Mouse (Mus musculus) megakaryocyte, embryonic 14.5 days (primary cell): ENCODE results near the gene Aqp3. TPM values are rescaled to one million over a fixed set of nuclear protein-coding genes. Genes with fewer than 3 reads are reported as not detected.

ENCODE experiments used
- H3K27me3 ChIP-seq: replicated peaks from 2 replicates; pipeline ENCODE3; 2012; ENCODE audit warnings: inconsistent platforms
- H3K36me3 ChIP-seq: replicated peaks from 2 replicates; pipeline ENCODE3; 2012; ENCODE audit warnings: low read length, inconsistent platforms, mixed read lengths
- H3K4me1 ChIP-seq: 2 replicates; pipeline ENCODE4 v1.6.1; 2012; ENCODE audit warnings: inconsistent platforms
- H3K4me3 ChIP-seq: replicated peaks from 2 replicates; pipeline ENCODE3; 2012; ENCODE audit warnings: moderate library complexity, mild to moderate bottlenecking, inconsistent platforms
- H3K9me3 ChIP-seq: 2 replicates; pipeline ENCODE4 v1.6.1; 2012; ENCODE audit warnings: inconsistent platforms
- FLI1 ChIP-seq: IDR thresholded peaks from 2 replicates; pipeline ENCODE4 v1.6.1; 2012; ENCODE audit warnings: low read length, inconsistent platforms, mixed read lengths
- GATA1 ChIP-seq: IDR thresholded peaks from 3 replicates; pipeline ENCODE4 v1.6.1; 2012; ENCODE audit warnings: mixed read lengths, low read length, inconsistent platforms, borderline replicate concordance
- polyA plus RNA-seq: library from polyadenylated mRNA; stranded (reverse); fragments of >175 nt; gene quantifications from 2 replicates; pipeline ENCODE4 v1.2.3, GENCODE M21; 2012; ENCODE audit warnings: low replicate concordance; ENCODE audit not compliant: insufficient read depth

The Aqp3 gene
- polyA plus RNA-seq, 1 experiment = not detected

- TF ChIP-seq GATA1 (no peak), FLI1 (no peak)
- Histone ChIP-seq H3K4me3 (no peak overlapping the region), H3K9me3 (0 out of 2 replicates have a peak, but pooled peaks cover 3% of the 10 kb centered on the region), H3K4me1 (peaks cover 11% of the 10 kb centered on the region), H3K27me3 (peaks cover 23% of the 10 kb centered on the region), H3K36me3 (no peaks in the 10 kb centered on the region)
Observed at GRCm38 (mm10) chr4:41107440-41107839, 9.5 kb upstream of the Aqp3 start.

- TF ChIP-seq GATA1 (no peak), FLI1 (no peak)
- H3K4me3 ChIP-seq = no peak overlapping the region
- H3K9me3 ChIP-seq = 0 out of 2 replicates have a peak, but pooled peaks cover 3% of the 10 kb centered on the region
- H3K27me3 ChIP-seq = peaks cover 53% of the 10 kb centered on the region
- H3K36me3 ChIP-seq = no peaks in the 10 kb centered on the region
- peaks cover 12% of the 10 kb centered on the region for H3K4me1 ChIP-seq
Observed at GRCm38 (mm10) chr4:41102901-41103300, 4.9 kb upstream of the Aqp3 start.

- Histone ChIP-seq H3K27me3 (peaks cover 65% of the 10 kb centered on the region), H3K9me3 (0 out of 2 replicates have a peak, but pooled peaks cover 3% of the 10 kb centered on the region), H3K4me3 (no peak overlapping the region), H3K4me1 (peaks cover 13% of the 10 kb centered on the region), H3K36me3 (no peaks in the 10 kb centered on the region)
- TF ChIP-seq FLI1 = no peak
- TF ChIP-seq GATA1 = no peak
Observed at GRCm38 (mm10) chr4:41100986-41101385, 3.0 kb upstream of the Aqp3 start.

GRCm38 (mm10) chr4:41098577-41098951, 581 bp upstream of the Aqp3 start:
- TF ChIP-seq GATA1 (no peak), FLI1 (no peak)
- 0 out of 2 replicates have a peak, but pooled peaks cover 3% of the 10 kb centered on the region for H3K9me3 ChIP-seq
- H3K27me3 ChIP-seq = peaks cover 87% of the 10 kb centered on the region
- peak overlapping the region; percentile 83 for H3K4me3 ChIP-seq
- H3K4me1 ChIP-seq = peaks cover 13% of the 10 kb centered on the region
- H3K36me3 ChIP-seq = no peaks in the 10 kb centered on the region

- peaks cover 85% of the 10 kb centered on the region for H3K27me3 ChIP-seq
- H3K4me1 ChIP-seq = peaks cover 13% of the 10 kb centered on the region
- H3K4me3 ChIP-seq = no peak overlapping the region
- H3K36me3 ChIP-seq = no peaks in the 10 kb centered on the region
- no peaks in the 10 kb centered on the region for H3K9me3 ChIP-seq
- no peak for TF ChIP-seq FLI1
- no peak for TF ChIP-seq GATA1
Observed at GRCm38 (mm10) chr4:41097381-41097780, 602 bp downstream of the Aqp3 start.

GRCm38 (mm10) chr4:41096794-41097193, 1.2 kb downstream of the Aqp3 start:
- Histone ChIP-seq H3K4me1 (peaks cover 13% of the 10 kb centered on the region), H3K27me3 (peaks cover 84% of the 10 kb centered on the region), H3K9me3 (no peaks in the 10 kb centered on the region), H3K4me3 (no peak overlapping the region), H3K36me3 (no peaks in the 10 kb centered on the region)
- TF ChIP-seq FLI1 = no peak
- TF ChIP-seq GATA1 = no peak

GRCm38 (mm10) chr4:41096169-41096568, 1.8 kb downstream of the Aqp3 start:
- Histone ChIP-seq H3K9me3 (no peaks in the 10 kb centered on the region), H3K4me1 (peaks cover 13% of the 10 kb centered on the region), H3K4me3 (no peak overlapping the region), H3K36me3 (no peaks in the 10 kb centered on the region), H3K27me3 (peaks cover 87% of the 10 kb centered on the region)
- TF ChIP-seq FLI1 (no peak), GATA1 (no peak)

GRCm38 (mm10) chr4:41094361-41094760, 3.6 kb downstream of the Aqp3 start:
- Histone ChIP-seq H3K27me3 (peaks cover 83% of the 10 kb centered on the region), H3K36me3 (no peaks in the 10 kb centered on the region), H3K4me1 (peaks cover 13% of the 10 kb centered on the region), H3K9me3 (no peaks in the 10 kb centered on the region), H3K4me3 (no peak overlapping the region)
- TF ChIP-seq FLI1 (no peak), GATA1 (no peak)

- Histone ChIP-seq H3K9me3 (no peaks in the 10 kb centered on the region), H3K36me3 (no peaks in the 10 kb centered on the region), H3K27me3 (peaks cover 86% of the 10 kb centered on the region), H3K4me3 (no peak overlapping the region), H3K4me1 (peaks cover 4% of the 10 kb centered on the region)
- TF ChIP-seq FLI1 (no peak), GATA1 (no peak)
Observed at GRCm38 (mm10) chr4:41092958-41093357, 5.0 kb downstream of the Aqp3 start.

- no peaks in the 10 kb centered on the region for H3K36me3 ChIP-seq
- TF ChIP-seq FLI1 (no peak), GATA1 (no peak)
- H3K27me3 ChIP-seq = peaks cover 84% of the 10 kb centered on the region
- H3K4me1 ChIP-seq = no peaks in the 10 kb centered on the region; the same call in 1 of the 2 replicates
- H3K4me3 ChIP-seq = no peak overlapping the region
- H3K9me3 ChIP-seq = no peaks in the 10 kb centered on the region
Observed at GRCm38 (mm10) chr4:41091391-41091790, 6.6 kb downstream of the Aqp3 start.

GRCm38 (mm10) chr4:41089705-41090104, 8.3 kb downstream of the Aqp3 start:
- H3K4me1 ChIP-seq = no peaks in the 10 kb centered on the region; the same call in 1 of the 2 replicates
- H3K9me3 ChIP-seq = peaks cover 1% of the 10 kb centered on the region; the same call in 1 of the 2 replicates
- H3K27me3 ChIP-seq = peaks cover 75% of the 10 kb centered on the region
- H3K4me3 ChIP-seq = no peak overlapping the region
- TF ChIP-seq GATA1 = no peak
- TF ChIP-seq FLI1 = no peak
- no peaks in the 10 kb centered on the region for H3K36me3 ChIP-seq
